Mouse (Mus musculus): ENCODE data around the gene Fzd2.

Gene Fzd2

DNA sequence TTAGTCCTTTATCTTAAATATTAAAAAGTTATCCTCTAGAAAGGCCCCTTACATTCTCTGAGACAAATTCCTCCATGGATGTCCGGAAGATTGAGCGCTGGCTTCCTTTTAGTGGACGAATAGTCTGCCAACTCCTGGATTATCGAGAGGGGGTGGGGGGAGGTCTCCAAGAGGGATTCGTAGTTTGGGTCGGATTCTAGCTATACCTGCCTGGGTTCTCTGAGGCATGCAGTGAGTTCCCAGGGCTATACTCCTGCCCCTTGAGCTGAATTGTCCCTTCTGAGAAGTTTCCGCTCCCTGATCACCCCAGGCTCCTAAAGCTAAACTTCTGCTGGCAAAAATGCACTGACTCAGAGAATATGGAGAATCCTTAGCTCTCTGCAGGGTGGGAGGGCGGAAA, 5.3 kb downstream of the Fzd2 start:
- in situ Hi-C loops (cut with MboI; ENCODE audit: unreplicated experiment in 2 of 2) = no loop called here

DNA sequence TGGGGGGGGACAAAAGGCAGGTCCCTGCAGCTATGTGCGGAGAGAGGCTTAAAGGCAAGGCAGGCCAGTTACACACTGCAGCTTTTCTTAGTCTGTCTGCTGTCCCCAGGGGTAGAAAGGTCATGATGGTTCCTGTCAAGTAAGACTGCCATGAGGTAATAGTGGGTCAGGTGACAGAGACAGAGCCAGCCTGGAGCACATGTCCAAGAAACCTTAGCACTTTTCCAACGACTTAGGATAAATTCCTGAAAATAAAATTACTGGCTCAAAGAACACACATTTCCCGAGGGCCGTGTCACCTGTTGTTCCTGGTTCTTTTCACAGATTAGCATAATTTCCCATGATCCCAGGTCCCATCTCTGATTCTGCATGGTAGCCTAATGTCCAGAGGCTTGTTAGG, 6.1 kb downstream of the Fzd2 start:
- in situ Hi-C loops (cut with MboI; ENCODE audit: unreplicated experiment in 2 of 2) = no loop called here

DNA sequence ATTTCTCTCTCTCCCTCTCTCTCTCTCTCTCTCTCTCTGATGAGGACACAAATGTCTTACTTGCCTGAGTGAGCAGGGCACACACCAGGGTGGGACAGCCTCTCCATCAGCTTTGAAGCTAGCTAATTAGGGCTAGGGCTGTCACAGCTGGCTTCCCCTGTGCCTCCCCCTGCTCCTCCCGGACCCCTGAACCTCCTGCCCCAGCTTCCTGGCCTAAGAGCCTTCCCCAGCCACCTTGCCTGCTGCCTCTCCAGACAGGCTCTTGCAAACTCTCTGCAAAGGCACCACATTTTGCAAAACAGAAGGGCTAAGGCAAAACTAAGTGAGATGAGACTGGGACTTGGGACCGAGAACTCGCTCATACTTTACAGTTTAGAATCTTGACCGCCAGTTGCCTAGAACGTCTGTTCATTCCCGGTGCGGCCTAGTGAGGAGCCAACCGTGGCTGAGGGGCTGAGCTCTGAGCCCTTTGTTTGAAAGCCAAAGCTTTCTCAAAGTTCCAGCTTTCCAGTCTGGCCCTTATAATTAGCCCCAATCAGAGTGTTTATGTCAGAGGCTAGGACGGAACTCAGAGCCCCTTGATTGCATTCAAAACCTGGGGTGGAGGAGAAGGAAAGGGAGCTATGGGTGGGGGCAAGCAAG, 6.6 kb downstream of the Fzd2 start:
- in situ Hi-C loops (cut with MboI; ENCODE audit: unreplicated experiment in 2 of 2) = no loop called here

DNA sequence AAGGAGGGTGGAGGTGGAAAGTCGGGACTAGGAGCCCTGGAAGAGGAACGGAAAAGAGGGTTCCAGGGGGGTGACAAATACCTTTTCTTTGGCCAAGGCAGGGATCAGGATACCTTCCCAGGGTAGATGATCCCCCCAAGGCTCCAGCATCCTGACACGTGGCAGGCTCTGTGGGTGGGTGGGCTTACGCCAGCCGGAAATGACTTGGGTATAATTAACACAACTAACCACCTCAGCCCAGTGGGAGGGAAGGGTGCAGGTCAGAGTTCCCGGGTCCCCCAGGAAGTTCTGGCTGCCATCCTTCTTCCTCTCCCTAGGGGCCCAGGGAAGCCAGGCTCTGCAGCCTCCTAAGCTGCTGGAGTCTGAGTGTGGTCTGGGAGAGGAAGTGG, 7.1 kb downstream of the Fzd2 start:
- in situ Hi-C loops (cut with MboI; ENCODE audit: unreplicated experiment in 2 of 2) = no loop called here

DNA sequence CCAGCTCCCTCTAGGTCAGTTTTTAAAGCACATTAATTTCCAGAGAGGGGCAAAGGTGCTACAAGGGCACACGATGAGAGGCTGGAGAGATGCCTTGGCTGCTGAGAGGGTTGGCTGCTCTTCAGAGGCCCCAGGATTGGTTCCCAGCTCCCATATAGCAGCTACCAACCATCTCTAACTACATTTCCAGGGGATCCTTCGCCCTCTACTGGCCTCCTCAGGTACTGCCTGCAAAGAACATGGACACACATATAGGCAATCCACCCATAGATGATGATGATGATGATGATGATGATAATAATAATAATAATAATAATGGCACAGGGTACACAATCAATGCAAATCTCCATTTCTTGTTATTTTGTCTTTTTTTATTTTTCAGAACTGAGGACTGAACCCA, 15.3 kb downstream of the Fzd2 start:
- in situ Hi-C loops (cut with MboI; ENCODE audit: unreplicated experiment in 2 of 2) = no loop called here

DNA sequence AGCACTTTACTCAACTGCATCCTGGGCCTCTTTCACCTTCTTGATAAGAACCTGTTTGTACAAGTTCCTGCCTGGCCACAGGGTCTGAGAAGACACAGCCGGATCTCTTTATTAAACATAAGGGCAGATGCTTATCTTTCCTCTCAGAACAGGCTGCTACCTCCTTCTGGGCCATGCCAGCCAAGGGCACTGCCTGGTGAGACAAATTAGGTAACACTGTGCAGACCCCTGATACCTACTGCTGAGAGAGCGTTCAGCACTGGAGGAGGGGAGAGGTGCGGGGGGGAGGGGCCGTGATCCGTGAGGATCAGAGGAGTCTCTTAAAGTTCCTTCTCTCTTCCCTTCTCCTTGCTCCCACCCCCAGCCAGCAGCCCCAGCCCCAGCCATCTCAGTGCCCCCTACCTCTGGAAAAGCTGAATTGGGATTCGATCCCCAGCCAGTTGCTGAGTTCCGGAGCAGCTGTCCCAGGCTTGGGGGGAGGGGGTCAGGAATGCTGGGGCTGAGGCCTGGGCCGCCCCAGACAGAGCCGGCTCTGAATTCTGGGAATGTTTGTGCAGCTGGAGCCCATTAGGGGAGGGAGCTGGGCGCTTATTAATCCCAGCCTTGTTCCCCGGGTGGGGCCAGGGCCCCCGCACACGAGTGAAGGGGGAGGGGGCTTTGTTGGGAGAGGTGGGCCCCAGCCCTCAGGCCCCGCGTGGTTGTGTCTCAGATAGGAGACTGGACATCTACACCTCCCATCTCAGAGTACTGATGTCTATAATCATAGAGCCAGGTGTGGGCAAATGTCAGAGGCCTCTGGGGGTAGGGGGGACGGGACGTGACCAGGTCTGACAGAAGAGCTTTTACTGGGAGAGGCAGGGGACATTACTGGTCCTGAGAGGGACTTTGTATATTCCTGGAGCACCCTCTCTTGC, 19.9 kb downstream of the Fzd2 start:
- in situ Hi-C loops (cut with MboI; ENCODE audit: unreplicated experiment in 2 of 2) = no loop called here

DNA sequence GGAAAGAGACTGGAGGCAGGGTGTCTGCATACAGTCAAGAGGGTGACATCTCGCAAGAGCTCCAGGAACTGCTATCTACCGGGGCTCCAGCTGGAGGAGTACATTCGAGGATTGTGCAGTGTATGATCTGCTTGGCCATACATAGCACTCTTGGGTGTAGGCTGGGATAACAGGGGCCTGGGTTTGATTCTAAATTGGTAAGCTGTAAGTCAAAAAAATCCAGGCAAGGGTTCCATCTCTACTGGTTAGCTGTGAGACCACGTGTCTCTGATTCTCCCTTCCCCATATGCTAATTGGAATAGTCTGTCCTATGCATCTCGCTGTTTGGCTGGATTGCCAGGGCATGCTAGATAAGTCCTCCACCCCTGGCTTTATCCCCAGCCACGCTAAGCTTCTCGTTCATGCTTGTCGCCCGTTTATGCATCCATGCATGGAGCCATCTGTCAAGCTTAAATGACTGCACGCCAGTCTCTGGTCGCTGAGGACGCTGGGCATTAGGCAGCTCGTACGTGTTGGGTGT, 20.8 kb downstream of the Fzd2 start:
- in situ Hi-C loops (cut with MboI; ENCODE audit: unreplicated experiment in 2 of 2) = no loop called here

DNA sequence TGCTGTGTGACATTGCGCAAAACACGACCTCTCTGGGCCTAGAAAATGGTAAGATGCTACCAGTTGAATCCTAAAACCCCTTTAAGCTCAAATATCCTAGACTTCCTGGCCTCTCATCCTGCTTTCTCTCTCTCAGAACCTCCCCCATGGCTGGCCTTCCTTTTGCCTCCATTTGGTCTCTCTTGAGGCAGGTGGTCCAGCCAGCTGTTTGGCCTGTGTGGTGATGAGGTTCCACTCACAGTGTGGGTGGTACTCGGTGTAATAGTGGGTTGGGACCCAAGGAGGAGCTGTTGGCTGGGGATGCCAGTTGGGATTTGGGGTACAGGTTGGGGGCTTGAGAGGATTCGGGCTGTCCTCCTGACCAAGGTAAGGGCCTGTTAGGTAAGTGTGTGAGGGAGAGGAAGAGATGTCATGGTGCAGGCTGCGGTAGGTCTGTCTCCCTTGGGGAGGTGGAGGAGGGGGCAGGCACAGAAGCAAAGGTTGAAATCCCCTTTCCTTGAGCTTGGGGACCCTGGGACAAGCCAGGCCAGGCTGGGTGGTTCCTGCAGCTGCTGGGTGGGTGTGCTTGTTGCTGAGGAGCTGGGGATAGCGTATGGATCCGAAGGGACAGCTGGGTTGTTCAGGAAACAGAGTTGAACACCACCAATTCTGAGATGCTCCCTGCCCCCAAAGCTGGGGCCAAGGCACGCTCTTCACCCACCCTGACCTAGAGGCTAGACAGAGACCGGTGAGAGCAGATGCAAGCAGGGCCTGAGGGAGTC, 23.2 kb downstream of the Fzd2 start:
- in situ Hi-C loops (cut with MboI; ENCODE audit: unreplicated experiment in 2 of 2) = no loop called here

DNA sequence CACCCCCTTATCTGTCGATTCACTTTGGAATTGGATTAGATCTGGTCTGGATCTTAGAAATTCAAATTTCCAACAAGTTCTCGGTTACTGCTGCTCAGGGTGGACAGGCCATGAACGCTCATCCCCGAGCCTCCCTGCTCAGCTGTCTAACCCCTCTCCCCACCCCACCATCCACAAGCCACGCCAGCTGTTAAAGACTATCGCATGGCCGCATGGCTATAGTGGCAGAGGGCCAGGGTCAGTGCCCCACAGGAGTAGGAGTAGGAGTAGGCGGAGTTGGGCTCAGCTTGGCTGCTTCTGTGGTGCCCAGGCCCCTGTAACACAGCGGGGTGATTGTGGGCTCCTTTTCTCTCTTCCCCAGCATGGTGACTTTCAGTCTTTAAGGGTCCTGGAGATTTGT, 24.3 kb downstream of the Fzd2 start:
- in situ Hi-C loops (cut with MboI; ENCODE audit: unreplicated experiment in 2 of 2) = no loop called here

DNA sequence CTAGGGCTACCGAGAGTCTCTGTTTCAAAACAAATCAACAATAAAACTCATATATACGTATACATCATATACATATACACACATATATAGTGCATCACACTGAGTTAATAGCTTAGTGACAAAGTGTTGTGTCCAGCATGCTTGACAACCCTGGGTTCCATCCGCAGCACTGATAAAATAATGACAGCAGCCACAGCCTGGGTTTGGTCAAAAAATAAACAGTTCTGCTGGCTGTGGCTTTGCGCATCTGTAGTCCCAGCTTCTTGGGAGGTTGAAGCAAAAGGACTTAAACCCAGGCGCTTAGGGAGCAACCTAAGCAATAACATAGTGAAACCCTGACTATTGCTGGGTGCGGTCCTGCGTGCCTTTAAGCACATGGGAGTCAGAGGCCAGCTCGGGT, 25.2 kb downstream of the Fzd2 start:
- in situ Hi-C loops (cut with MboI; ENCODE audit: unreplicated experiment in 2 of 2) = no loop called here

DNA sequence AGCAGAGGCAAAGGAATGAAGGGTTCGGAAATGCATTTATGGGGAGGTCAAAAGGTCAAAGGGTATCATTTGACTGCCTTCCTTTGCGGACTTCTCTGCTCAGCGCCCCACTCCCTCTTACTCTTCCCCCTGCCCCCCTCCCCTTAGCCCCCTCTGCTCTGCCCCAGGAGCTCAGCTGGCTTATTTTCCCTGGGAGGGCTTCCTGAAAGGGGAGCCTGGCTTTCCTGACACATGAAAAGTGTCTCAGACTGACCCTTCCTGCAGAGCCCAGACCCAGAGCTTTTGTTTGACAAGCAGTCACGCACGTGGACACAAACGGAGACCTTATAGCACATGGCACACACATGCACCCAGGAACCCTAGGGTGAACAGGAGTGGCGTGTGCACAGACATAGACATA, 26.5 kb downstream of the Fzd2 start:
- in situ Hi-C loops (cut with MboI; ENCODE audit: unreplicated experiment in 2 of 2) = no loop called here

DNA sequence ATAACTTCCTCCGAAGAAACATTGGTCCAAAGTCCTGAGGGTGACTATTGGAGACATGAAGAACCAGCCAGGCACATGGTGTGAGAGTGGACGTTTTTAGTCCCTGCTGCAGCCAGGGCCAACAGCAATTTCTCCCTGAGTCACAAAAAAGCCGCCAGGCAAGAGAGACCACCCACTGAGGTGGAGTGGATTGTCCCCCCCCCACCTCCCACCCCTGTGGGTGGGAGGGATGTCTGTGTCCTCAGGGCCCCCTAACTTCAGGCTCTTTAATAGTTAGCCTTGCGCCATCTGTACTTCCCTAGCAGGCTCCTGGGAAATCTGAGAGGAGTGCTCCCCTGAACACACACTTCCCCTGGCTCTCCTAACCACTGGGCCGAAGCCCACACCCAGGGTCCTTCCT, 27.0 kb downstream of the Fzd2 start:
- in situ Hi-C loops (cut with MboI; ENCODE audit: unreplicated experiment in 2 of 2) = no loop called here

DNA sequence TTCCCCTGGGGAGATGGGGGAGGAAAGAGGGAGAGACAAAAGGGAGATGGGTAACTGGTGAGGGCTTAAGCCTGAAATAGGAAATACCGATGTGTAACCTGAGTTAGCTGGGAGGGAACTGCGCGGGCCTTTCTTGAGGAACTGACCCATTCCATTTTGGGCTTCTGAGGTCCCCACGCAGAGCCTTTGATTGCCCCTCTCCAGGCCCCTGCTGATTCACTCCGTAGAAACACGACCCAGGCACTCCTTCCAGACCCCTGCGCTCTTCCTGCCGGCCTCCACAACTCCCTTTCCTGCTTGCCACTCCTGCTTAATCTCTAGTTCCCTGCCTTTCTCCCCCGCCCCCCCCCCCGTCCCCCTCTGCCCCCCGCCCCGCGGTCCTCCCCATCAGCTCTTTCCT, 28.5 kb downstream of the Fzd2 start:
- in situ Hi-C loops (cut with MboI; ENCODE audit: unreplicated experiment in 2 of 2) = no loop called here

DNA sequence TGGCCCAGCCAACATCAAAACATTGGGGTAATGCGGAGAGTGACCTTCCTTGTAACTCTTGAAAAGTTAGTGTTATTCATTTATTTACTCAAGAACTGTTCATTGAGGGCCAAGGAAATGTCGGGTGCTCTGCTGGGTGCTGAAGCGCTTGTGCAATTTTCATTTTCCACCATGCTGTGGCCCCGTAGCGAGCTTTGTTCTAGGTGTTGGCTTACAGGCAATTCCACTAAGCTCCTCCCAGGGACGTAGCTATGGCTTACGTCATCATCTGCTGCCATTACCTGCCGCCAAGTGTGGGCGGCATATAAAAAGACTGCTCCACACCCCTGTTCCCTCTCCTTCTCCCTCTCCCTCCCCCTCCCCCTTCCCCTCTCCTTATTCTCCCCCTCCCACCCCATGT, 29.2 kb downstream of the Fzd2 start:
- in situ Hi-C loops (cut with MboI; ENCODE audit: unreplicated experiment in 2 of 2) = no loop called here

DNA sequence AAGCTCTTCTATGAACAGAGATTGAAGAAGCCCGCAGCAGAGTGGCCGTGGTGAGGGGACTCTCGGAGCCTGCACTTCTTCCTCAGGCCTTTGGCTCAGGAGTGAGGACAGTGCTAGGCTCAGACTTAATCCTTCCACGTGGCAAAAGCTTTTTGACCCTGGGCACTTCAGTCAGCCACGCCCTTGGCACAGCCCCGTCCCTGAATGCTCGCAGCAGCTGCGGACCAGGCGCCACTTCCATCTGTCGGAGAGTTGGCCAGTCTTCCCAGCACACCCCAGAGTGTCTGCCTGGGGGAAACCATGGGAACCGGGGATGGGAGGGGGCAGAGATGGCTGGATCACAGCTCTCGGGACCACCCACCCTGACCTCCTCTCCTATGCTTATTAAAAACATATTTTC, 32.7 kb downstream of the Fzd2 start:
- in situ Hi-C loops (cut with MboI; ENCODE audit: unreplicated experiment in 2 of 2) = no loop called here

DNA sequence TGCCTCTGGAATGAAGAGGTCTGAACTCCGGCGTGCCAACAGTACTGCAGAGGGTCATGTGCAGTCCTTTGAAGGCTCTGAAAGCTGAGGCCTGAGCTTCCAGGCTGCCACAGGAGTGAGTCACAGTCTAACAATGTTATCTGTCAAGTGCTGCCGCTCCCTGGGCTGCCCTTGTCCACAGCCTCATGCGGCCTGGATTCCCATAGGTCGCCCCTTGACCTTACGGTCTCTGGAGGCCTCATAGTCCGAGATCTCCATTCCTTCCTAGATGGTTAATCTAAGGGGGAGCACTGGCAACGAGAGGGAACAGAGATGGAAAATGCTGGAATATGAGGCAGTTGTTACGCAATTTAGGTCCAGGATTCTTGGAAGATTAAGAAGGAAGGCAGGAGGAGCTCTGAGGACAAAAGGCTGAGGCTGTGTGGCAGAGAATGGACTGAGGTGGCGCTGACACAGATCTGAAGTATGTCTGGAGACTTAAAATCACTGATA, 39.7 kb downstream of the Fzd2 start:
- in situ Hi-C loops (cut with MboI; ENCODE audit: unreplicated experiment in 2 of 2) = no loop called here

DNA sequence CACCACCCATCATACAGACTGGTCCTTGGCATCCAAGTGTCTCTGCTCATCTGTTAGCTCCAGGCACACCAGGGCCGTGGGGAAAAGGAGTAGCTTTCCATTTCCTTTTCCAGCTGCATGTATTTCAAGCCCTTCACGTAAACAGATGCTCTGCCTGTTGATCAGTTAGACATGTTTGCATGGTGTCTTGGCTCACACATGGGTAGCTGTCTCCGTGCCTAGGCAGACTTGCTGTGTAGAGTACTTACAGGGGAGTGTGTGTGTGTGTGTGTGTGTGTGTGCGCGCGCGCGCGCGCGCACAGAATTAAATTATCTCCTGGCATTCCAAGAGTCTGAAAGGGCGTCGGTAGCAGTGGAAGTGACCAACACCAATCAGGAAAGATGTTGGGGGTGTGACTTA, 42.0 kb downstream of the Fzd2 start:
- in situ Hi-C loops (cut with MboI; ENCODE audit: unreplicated experiment in 2 of 2) = no loop called here

DNA sequence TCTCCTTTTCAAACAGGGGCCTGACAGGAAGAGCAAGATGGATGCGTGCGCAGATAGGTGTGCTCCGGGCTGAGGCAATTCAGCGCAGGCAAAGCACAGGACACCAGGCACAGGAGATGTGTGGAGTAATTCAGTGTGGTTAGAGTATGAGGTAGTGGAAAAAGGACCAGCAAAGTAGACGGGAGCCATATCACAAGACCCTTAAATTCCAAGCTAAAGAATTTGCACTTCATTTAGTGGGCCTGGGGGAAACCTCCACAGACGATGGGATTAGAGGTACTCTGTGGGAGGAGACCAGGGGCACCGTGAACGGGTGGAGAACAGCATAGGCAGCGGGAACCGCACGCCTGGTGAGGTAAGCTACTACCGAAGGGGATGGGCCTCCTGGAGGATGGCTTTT, 43.7 kb downstream of the Fzd2 start:
- in situ Hi-C loops (cut with MboI; ENCODE audit: unreplicated experiment in 2 of 2) = no loop called here

DNA sequence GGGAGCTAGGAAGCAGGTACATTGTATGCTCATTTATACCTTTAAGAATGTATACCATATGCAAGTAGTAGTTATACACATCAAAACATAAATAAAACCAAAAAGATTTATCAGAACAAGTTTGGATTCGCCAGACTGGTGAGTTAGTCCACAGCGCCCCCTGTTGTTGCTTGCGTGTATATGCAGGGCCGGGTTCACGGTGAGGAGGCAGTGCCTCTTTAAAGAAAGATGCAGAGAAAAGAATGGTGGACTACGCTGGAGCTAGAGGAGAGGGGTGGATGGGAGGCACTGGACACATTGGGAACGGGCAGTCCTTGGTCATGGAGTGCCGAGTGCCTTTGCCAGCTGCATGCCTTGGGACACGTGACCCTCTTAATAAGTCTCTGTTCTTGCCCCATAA, 47.2 kb downstream of the Fzd2 start:
- in situ Hi-C loops (cut with MboI; ENCODE audit: unreplicated experiment in 2 of 2) = loop anchor here in 1 of 2 experiments (5.0 to 10.0 kb wide), 2 partner anchors 74 to 587 kb away; partner anchors contain the start of gene Gm11627

DNA sequence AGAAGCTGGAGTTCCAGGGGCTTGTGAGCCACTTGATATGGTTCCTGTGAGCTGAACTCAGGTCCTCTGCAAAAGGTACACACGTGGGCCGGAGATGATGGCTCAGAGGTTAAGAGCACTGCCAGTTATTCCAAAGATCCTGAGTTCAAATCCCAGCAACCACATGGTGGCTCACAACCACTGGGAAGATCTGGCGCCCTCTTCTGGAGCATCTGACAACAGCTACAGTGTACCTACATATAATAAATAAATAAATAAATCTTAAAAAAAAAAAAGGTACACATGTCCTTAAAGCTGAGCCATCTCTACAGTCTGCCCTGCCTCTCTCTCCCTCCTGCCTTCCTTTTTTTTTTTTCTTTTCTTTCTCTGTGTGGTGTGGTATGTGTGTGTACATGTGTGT, 48.6 kb downstream of the Fzd2 start:
- in situ Hi-C loops (cut with MboI; ENCODE audit: unreplicated experiment in 2 of 2) = loop anchor here in 1 of 2 experiments (5.0 to 10.0 kb wide), 2 partner anchors 76 to 588 kb away; partner anchors contain the start of gene Gm11627

DNA sequence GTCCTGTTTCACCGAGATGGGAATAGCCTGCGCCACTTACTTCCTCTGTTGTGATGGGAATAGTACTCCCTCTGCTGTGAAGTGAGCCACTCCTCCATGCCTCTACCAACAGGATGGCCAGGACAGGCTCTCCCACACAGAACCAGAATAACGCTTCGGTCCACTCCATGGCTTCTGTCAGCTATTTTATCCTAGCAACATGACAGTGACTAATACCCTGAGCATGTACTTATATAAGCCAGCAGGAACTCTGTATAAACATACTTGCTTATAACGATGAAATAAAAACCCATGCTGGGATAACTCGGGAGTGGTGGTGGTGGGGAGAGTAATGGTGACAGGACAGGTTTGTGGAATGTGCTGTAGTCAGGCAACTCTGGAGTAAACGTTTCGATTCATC, 51.7 kb downstream of the Fzd2 start:
- in situ Hi-C loops (cut with MboI; ENCODE audit: unreplicated experiment in 2 of 2) = loop anchor here in 1 of 2 experiments (10.0 kb wide), 1 partner anchor 591 kb away; no protein-coding TSS in a partner anchor

All from v-Abl transformed pro-B cells (cell line).